Comparison of ENCODE assay signal across 19 mouse cellular contexts in genomic region chr13:29819147-29819546, GRCm38 (mm10). TPM values are rescaled to one million over a fixed set of nuclear protein-coding genes. Genes with fewer than 3 reads are reported as not detected.
DNase-seq lines count a peak whose midpoint lies in the region; ATAC-seq and TF ChIP-seq lines count a peak whose summit lies in the region.
"Had no signal": no experiment of that assay in that cellular context is flagged by ENCODE, and none has a peak within 500 bp of the region (broad histone marks: within the 10 kb centered on the region; RNA-seq: fewer than 3 reads in every experiment).

No protein-coding gene starts in this region.

- H3K9ac ChIP-seq in intestine, postnatal 0 days (ENCODE audit: low read depth, low read length): no peak overlapping the region
- no peak overlapping the region for H3K9ac ChIP-seq in intestine, embryonic 15.5 days
- H3K9ac ChIP-seq in CH12.LX (ENCODE audit: insufficient read depth, low read depth): no peak overlapping the region
- H3K9ac ChIP-seq: embryonic facial prominence, embryonic 12.5 days; heart, embryonic 13.5 days; midbrain, embryonic 13.5 days had no signal

- H3K4me1 ChIP-seq in intestine, postnatal 0 days (replicated peaks; ENCODE audit: control insufficient read depth, insufficient read depth, low read length): no peaks in the 10 kb centered on the region
- no peaks in the 10 kb centered on the region for H3K4me1 ChIP-seq in intestine, embryonic 15.5 days (replicated peaks)
- H3K4me1 ChIP-seq in CH12.LX (ENCODE audit: control insufficient read depth in 1 of 2, insufficient read depth in 2 of 2): no peaks in the 10 kb centered on the region
- no peaks in the 10 kb centered on the region for H3K4me1 ChIP-seq in small intestine, adult 2 months (ENCODE audit: control insufficient read depth, insufficient read depth, insufficient read length, low read length)
- H3K4me1 ChIP-seq: limb, embryonic 10.5 days had no signal

- no peak for ATAC-seq in intestine, postnatal 0 days
- no peak for ATAC-seq in intestine, embryonic 15.5 days
- ATAC-seq: CD4-positive, CD25-positive, alpha-beta regulatory T cell, adult 4 months; hindbrain, embryonic 16.5 days had no signal

- DNase-seq in CH12.LX (ENCODE audit: extremely low read depth) (no peak), ES-CJ7 (ENCODE audit: low read depth, low spot score) (peak; percentile 38)
- DNase-seq in embryo, embryonic 10.5 days (ENCODE audit: low spot score): no peak
- no peak for DNase-seq in neural tube, embryonic 10.5 days (ENCODE audit: extremely low spot score, low spot score)
- DNase-seq: cerebellum, adult 11-12 months; gastrocnemius, postnatal 36 days; heart, postnatal 36 days; lung, adult 2 months had no signal

- dilution Hi-C loops in CH12.LX (cut with MboI; ENCODE audit: extremely low pct_ligation_motif_present, extremely low pct_unique_long_range_greater_than_20kb, low sequenced_read_pairs): no loop called here

- no peaks in the 10 kb centered on the region for H3K27me3 ChIP-seq in intestine, postnatal 0 days (replicated peaks; ENCODE audit: control insufficient read depth, insufficient read depth, low read length)
- no peaks in the 10 kb centered on the region for H3K27me3 ChIP-seq in intestine, embryonic 15.5 days (replicated peaks)
- no peaks in the 10 kb centered on the region for H3K27me3 ChIP-seq in CH12.LX (replicated peaks)
- no peaks in the 10 kb centered on the region for H3K27me3 ChIP-seq in small intestine, adult 2 months (ENCODE audit: control insufficient read depth, insufficient read depth, low read length)
- H3K27me3 ChIP-seq: embryonic facial prominence, embryonic 12.5 days; heart, embryonic 13.5 days; midbrain, embryonic 13.5 days had no signal

- no peak overlapping the region for H3K4me2 ChIP-seq in intestine, postnatal 0 days (replicated peaks; ENCODE audit: low read depth)
- H3K4me2 ChIP-seq in intestine, embryonic 15.5 days (replicated peaks): no peak overlapping the region
- no peak overlapping the region for H3K4me2 ChIP-seq in CH12.LX (ENCODE audit: insufficient read depth, low read depth, poor library complexity, severe bottlenecking)
- H3K4me2 ChIP-seq: embryonic facial prominence, embryonic 12.5 days; heart, embryonic 13.5 days; liver, embryonic 11.5 days; midbrain, embryonic 13.5 days had no signal

- no peak for TF ChIP-seq RAD21 in CH12.LX (IDR thresholded peaks at IDR 0.05; ENCODE audit: low read depth, low read length)

- H3K4me3 ChIP-seq in intestine, postnatal 0 days (ENCODE audit: low read depth, low read length): no peak overlapping the region
- H3K4me3 ChIP-seq in intestine, embryonic 15.5 days (replicated peaks): no peak overlapping the region
- H3K4me3 ChIP-seq in CH12.LX (replicated peaks in 1 of 3; ENCODE audit: low read depth in 2 of 3, low read length in 2 of 3, poor library complexity in 1 of 3): no peak overlapping the region
- H3K4me3 ChIP-seq in small intestine, adult 2 months (ENCODE audit: low read depth, low read length): no peak overlapping the region
- H3K4me3 ChIP-seq: embryonic facial prominence, embryonic 12.5 days; heart, embryonic 13.5 days; limb, embryonic 10.5 days; midbrain, embryonic 13.5 days; myocyte had no signal

- in situ Hi-C loops in CH12.LX (cut with MboI; ENCODE audit: low pct_ligation_motif_present, low pct_unique_long_range_greater_than_20kb, low sequenced_read_pairs): no loop called here

- H3K79me2 ChIP-seq in CH12.LX (replicated peaks; ENCODE audit: control insufficient read depth, extremely low read depth, insufficient read depth, poor library complexity, severe bottlenecking): no peaks in the 10 kb centered on the region

- no peaks in the 10 kb centered on the region for H3K36me3 ChIP-seq in intestine, postnatal 0 days (ENCODE audit: control insufficient read depth, insufficient read depth)
- H3K36me3 ChIP-seq in intestine, embryonic 15.5 days: no peaks in the 10 kb centered on the region
- peaks cover 3 to 38% of the 10 kb centered on the region in 2 experiments for H3K36me3 ChIP-seq in CH12.LX (replicated peaks in 1 of 2; ENCODE audit: control insufficient read depth in 1 of 2, insufficient read depth in 1 of 2, low read length in 1 of 2)
- no peaks in the 10 kb centered on the region for H3K36me3 ChIP-seq in small intestine, adult 2 months (ENCODE audit: control insufficient read depth, insufficient read depth, low read length)
- H3K36me3 ChIP-seq: embryonic facial prominence, embryonic 12.5 days; heart, embryonic 13.5 days; limb, embryonic 10.5 days; midbrain, embryonic 13.5 days had no signal

- H3K9me3 ChIP-seq in intestine, postnatal 0 days (ENCODE audit: control insufficient read depth): no peaks in the 10 kb centered on the region
- no peaks in the 10 kb centered on the region for H3K9me3 ChIP-seq in intestine, embryonic 15.5 days
- H3K9me3 ChIP-seq in CH12.LX (replicated peaks; ENCODE audit: low read length): no peaks in the 10 kb centered on the region
- H3K9me3 ChIP-seq: embryonic facial prominence, embryonic 12.5 days; heart, embryonic 13.5 days; limb, embryonic 10.5 days; midbrain, embryonic 13.5 days had no signal

- H3K27ac ChIP-seq in intestine, postnatal 0 days (ENCODE audit: low read depth, low read length): no peak overlapping the region
- no peak overlapping the region for H3K27ac ChIP-seq in intestine, embryonic 15.5 days
- no peak overlapping the region for H3K27ac ChIP-seq in CH12.LX (ENCODE audit: insufficient read depth, low read depth)
- no peak overlapping the region for H3K27ac ChIP-seq in small intestine, adult 2 months (ENCODE audit: insufficient read depth, low read depth, low read length)
- H3K27ac ChIP-seq: embryonic facial prominence, embryonic 12.5 days; heart, embryonic 13.5 days; limb, embryonic 10.5 days; midbrain, embryonic 13.5 days had no signal

- TF ChIP-seq POLR2A in CH12.LX (IDR thresholded peaks at IDR 0.05; ENCODE audit: low read depth, low read length): no peak
- no peak for TF ChIP-seq POLR2A in small intestine, adult 2 months (IDR thresholded peaks at IDR 0.05; ENCODE audit: low read depth, low read length)

- TF ChIP-seq CTCF in intestine, postnatal 0 days (IDR thresholded peaks at IDR 0.05; ENCODE audit: low read depth): 0 out of 2 replicates have a peak, but pooled peaks have one; percentile 16
- TF ChIP-seq CTCF in CH12.LX (conservative IDR thresholded peaks at IDR 0.05 in 1 of 2, IDR thresholded peaks at IDR 0.05 in 1 of 2; ENCODE audit: low read depth in 2 of 2, low read length in 2 of 2): 0 out of 4 replicates have a peak, but pooled peaks have one; percentile 9 to 18
- TF ChIP-seq CTCF in small intestine, adult 2 months (IDR thresholded peaks at IDR 0.05; ENCODE audit: extremely low read depth, insufficient read length, insufficient replicate concordance, low read depth, low read length): peak; percentile 14; the same call in 1 of the 2 replicates

- no peak for TF ChIP-seq EP300 in CH12.LX (IDR thresholded peaks at IDR 0.05; ENCODE audit: low read length)

- WGBS in intestine, postnatal 0 days: 86% methylated on average over 3 of the region's 3 CpGs
- WGBS in intestine, embryonic 15.5 days: 91% methylated on average over 3 of the region's 3 CpGs
- 92% methylated on average over 3 of the region's 3 CpGs for WGBS in small intestine, adult 2 months

TF ChIP-seq in CH12.LX, 34 proteins besides CTCF, POLR2A, EP300 and RAD21:
- TF ChIP-seq KAT2A (IDR thresholded peaks at IDR 0.05; ENCODE audit: insufficient replicate concordance, low read length): no peak
- TF ChIP-seq MAX (IDR thresholded peaks at IDR 0.05; ENCODE audit: low read length): no peak

RNA-seq across cellular contexts. Expression of gene Cdkal1, which starts 36.3 kb away (rescaled TPM):
- 13.1 and 13.5 TPM in 2 replicates for polyA plus RNA-seq in intestine, postnatal 0 days (2015; fragmentation: Nextera tagmentation; extraction: Ambion mirVana)
- polyA plus RNA-seq in intestine, embryonic 15.5 days (2015; fragmentation: Nextera tagmentation; extraction: Ambion mirVana): 26.0 and 30.4 TPM in 2 replicates
- total RNA-seq in CH12.LX (2012; rRNA removed) (9.5 and 11.3 TPM in 2 replicates), CH12.LX (2014; rRNA removed) (8.7 and 13.3 TPM in 2 replicates)
- polyA plus RNA-seq in CH12.LX (2012; ENCODE audit: insufficient read length, low read depth): 13.7 and 14.9 TPM in 2 replicates
- polyA plus RNA-seq in small intestine, adult 2 months (2012; rRNA removed): 0.39 and 0.55 TPM in 2 replicates
